Mouse (Mus musculus): ENCODE measurements around the gene Prr11.

DNA sequence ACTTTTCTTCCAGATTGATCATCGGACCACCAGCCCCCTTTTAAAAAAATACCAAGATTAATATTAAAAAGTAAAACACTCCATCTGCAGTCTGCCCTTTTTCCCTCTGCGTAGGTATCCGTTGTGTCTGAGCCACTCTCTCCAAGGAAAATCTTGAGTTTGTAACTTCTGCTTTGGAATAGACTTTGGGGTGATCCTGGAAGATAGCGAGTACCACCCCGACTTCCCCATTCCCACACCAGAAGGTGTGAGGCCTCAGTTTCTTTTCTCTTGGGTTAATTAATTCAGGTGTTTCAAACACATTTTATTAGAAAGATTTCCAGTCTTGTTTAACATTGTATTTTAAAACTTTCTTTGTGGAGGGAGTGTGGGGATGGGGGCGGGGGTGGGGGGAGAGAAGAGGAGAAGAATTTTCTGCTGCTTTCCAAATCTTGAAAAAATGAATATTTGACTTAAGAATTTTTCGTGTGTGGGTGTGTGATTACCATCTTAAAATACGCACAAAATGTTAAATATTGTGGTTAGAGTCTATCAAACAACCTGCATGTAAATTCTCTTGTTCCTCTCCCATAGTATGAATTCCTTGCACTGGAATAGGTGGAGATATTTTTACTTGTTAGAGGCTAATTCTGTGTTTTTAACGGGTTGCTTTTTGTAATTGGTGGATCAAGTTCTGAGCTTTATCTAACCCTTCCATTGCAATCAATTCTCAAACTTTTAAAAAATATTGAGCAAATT is 1.8 kb upstream of the Prr11 start:
- TF ChIP-seq GATA1 (IDR thresholded peaks at IDR 0.05; ENCODE audit: low read length) = no peak
- no peak for TF ChIP-seq TAL1 (IDR thresholded peaks at IDR 0.05; ENCODE audit: low read length)
